Mouse (Mus musculus) kidney, adult 2 months (tissue): ENCODE measurements around the gene Ets1.

ENCODE experiments used
- CTCF ChIP-seq: fragments of 200-500 bp; conservative IDR thresholded peaks from 2 replicates; pipeline ENCODE4 v1.5.1; 2011; ENCODE audit warnings: low read depth, mild to moderate bottlenecking, control low read depth, low read length, moderate library complexity, mixed read lengths; ENCODE audit not compliant: insufficient read depth, insufficient read length
- POLR2A ChIP-seq: fragments of 200-500 bp; IDR thresholded peaks from one replicate; pipeline ENCODE4 v1.6.1; 2011; ENCODE audit warnings: low read depth, low read length, control low read depth

GRCm38 (mm10) chr9:32668075-32668673, 32.2 kb downstream of the Ets1 start:
- TF ChIP-seq CTCF (no peak), POLR2A (no peak)
